Mouse (Mus musculus): ENCODE measurements at regions not wholly inside any gene's neighbourhood (a gene's known extent, or its start where the extent isn't known, plus 50 kb on each side); places are given as distances from the start of the nearest gene placed in this dataset.

DNA sequence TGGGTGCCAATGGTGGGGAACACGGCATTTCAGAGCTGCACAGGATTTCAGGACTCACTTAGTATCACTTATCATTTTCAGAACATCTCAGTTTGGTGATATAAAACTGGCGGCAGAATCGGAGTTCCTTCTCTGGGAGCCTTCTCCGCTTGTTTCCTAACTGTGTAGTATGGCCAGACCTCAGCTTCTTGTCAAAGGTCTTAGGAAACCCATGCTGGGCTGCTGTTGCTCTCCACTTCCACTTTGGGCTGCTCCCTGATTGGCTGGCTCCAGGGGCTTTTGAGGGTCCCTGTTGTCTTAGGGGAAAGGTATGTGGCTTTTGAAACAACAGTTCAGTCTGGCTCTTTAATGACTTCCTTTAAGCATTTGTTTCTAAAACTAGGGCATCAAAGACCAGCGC is 170.0 kb upstream of the Cxcr4 start:
- no peak for TF ChIP-seq POLR2A (IDR thresholded peaks at IDR 0.05; ENCODE audit: low read depth, low read length)
- no peak for TF ChIP-seq CTCF (IDR thresholded peaks at IDR 0.05; ENCODE audit: extremely low read depth, insufficient read length, insufficient replicate concordance, low read depth, low read length)

All from small intestine, adult 2 months (tissue).